Mouse (Mus musculus) ES-E14 (cell line): ENCODE results near the gene Hsd17b13.

Source experiments
- CHD2 ChIP-seq: IDR thresholded peaks from 2 replicates; pipeline ENCODE4 v1.6.1; 2014; ENCODE audit warnings: mild to moderate bottlenecking, low read depth, low read length, inconsistent platforms
- HCFC1 ChIP-seq: IDR thresholded peaks from 2 replicates; pipeline ENCODE4 v1.6.1; 2012; ENCODE audit warnings: low read length, inconsistent platforms, borderline replicate concordance; ENCODE audit not compliant: insufficient read depth
- MAFK ChIP-seq: IDR thresholded peaks from 2 replicates; pipeline ENCODE4 v1.6.1; 2014; ENCODE audit warnings: mild to moderate bottlenecking, low read depth, low read length, inconsistent platforms; ENCODE audit not compliant: insufficient read depth
- ZC3H11A ChIP-seq: IDR thresholded peaks from 2 replicates; pipeline ENCODE4 v1.6.1; 2012; ENCODE audit warnings: low read depth, mild to moderate bottlenecking, inconsistent platforms, low read length, borderline replicate concordance

- TF ChIP-seq HCFC1 (no peak), CHD2 (no peak), MAFK (no peak), ZC3H11A (no peak)
Measured at GRCm38 (mm10) chr5:103992831-103993230, 15.6 kb upstream of the Hsd17b13 start.
